Mouse (Mus musculus) spleen, adult 2 months (tissue): ENCODE data around the gene Lrrc8d. TPM values are rescaled to one million over a fixed set of nuclear protein-coding genes. Genes with fewer than 3 reads are reported as not detected.

Source experiments
- DNase-seq, 2 experiments: peaks; one replicate each; pipeline versions ENCODE4 v3.0.0 to v3.0.0-alpha.2; 2012 to 2021; ENCODE audit warnings: low spot score in 2 of 2, low read depth in 1 of 2
- H3K27ac ChIP-seq: fragments of 200-500 bp; 2 replicates; pipeline ENCODE4 v1.5.1; 2012; ENCODE audit warnings: low read length, inconsistent platforms; ENCODE audit not compliant: insufficient read depth
- H3K27me3 ChIP-seq: fragments of 200-500 bp; 2 replicates; pipeline ENCODE4 v1.6.1; 2012; ENCODE audit warnings: mild to moderate bottlenecking, moderate library complexity, low read length, inconsistent platforms; ENCODE audit not compliant: control insufficient read depth, insufficient read depth
- H3K36me3 ChIP-seq: fragments of 200-500 bp; 2 replicates; pipeline ENCODE4 v1.6.1; 2012; ENCODE audit warnings: mild to moderate bottlenecking, low read length, inconsistent platforms; ENCODE audit not compliant: control insufficient read depth, insufficient read depth
- H3K4me1 ChIP-seq: fragments of 200-500 bp; 2 replicates; pipeline ENCODE4 v1.6.1; 2011; ENCODE audit warnings: inconsistent platforms; ENCODE audit not compliant: control insufficient read depth, insufficient read depth, insufficient read length
- H3K4me3 ChIP-seq: fragments of 200-500 bp; 2 replicates; pipeline ENCODE4 v1.5.1; 2011; ENCODE audit warnings: mild to moderate bottlenecking, inconsistent platforms; ENCODE audit not compliant: insufficient read depth, insufficient read length; ENCODE audit errors: extremely low read depth
- CTCF ChIP-seq: fragments of 200-500 bp; IDR thresholded peaks from 2 replicates; pipeline ENCODE4 v1.5.1; 2011; ENCODE audit warnings: mild to moderate bottlenecking, inconsistent platforms; ENCODE audit not compliant: insufficient read depth, insufficient read length, insufficient replicate concordance; ENCODE audit errors: extremely low read depth
- POLR2A ChIP-seq: fragments of 200-500 bp; IDR thresholded peaks from 2 replicates; pipeline ENCODE4 v1.6.1; 2011; ENCODE audit warnings: low read depth, low read length, inconsistent platforms
- WGBS: fragments of 180-500 bp; shearing (Covaris S2); methylation state at CpG from one replicate; pipeline ENCODE4 v1.1.7; 2018; 5-methylcytosine and 5-hydroxymethylcytosine counted together
- polyA plus RNA-seq: library from polyadenylated mRNA; depleted of rRNA; stranded (reverse); fragments of >200 nt; gene quantifications from 2 replicates; pipeline ENCODE4 v1.2.3, GENCODE M21; 2012

The Lrrc8d gene
- polyA plus RNA-seq, 1 experiment: 5.2 TPM

- Histone ChIP-seq H3K4me1 (peaks cover 13% of the 10 kb centered on the region), H3K4me3 (peak overlapping the region; percentile 61), H3K27ac (no peak overlapping the region), H3K36me3 (no peaks in the 10 kb centered on the region), H3K27me3 (no peaks in the 10 kb centered on the region)
- no peak for TF ChIP-seq CTCF
- TF ChIP-seq POLR2A: no peak
- peak in 1 of 2 experiments; percentile 53 for DNase-seq
- WGBS: under 1% methylated on average over 44 of the region's 52 CpGs
These were observed 32.1 kb downstream of the Lrrc8d start for GRCm38 (mm10) chr5:105731627-105732432.

- H3K4me3 ChIP-seq: peak overlapping the region; percentile 61
- 11% methylated on average over 11 of the region's 11 CpGs for WGBS
- TF ChIP-seq CTCF (no peak), POLR2A (no peak)
- H3K36me3 ChIP-seq: no peaks in the 10 kb centered on the region
- H3K4me1 ChIP-seq: peaks cover 13% of the 10 kb centered on the region
- DNase-seq: no peak
- H3K27ac ChIP-seq: no peak overlapping the region
- no peaks in the 10 kb centered on the region for H3K27me3 ChIP-seq
These were observed 32.7 kb downstream of the Lrrc8d start for GRCm38 (mm10) chr5:105732433-105732891.

- Histone ChIP-seq H3K27me3 (no peaks in the 10 kb centered on the region), H3K36me3 (no peaks in the 10 kb centered on the region), H3K4me3 (no peak overlapping the region), H3K4me1 (peaks cover 13% of the 10 kb centered on the region), H3K27ac (no peak overlapping the region)
- no peak for TF ChIP-seq CTCF
- no peak for TF ChIP-seq POLR2A
- 90% methylated on average over 6 of the region's 6 CpGs for WGBS
- no peak for DNase-seq
These were observed 33.5 kb downstream of the Lrrc8d start for GRCm38 (mm10) chr5:105733226-105733625.

- no peaks in the 10 kb centered on the region for H3K36me3 ChIP-seq
- no peak for DNase-seq
- peaks cover 13% of the 10 kb centered on the region for H3K4me1 ChIP-seq
- H3K4me3 ChIP-seq: no peak overlapping the region
- 77% methylated on average over 6 of the region's 6 CpGs for WGBS
- H3K27ac ChIP-seq: no peak overlapping the region
- H3K27me3 ChIP-seq: no peaks in the 10 kb centered on the region
- TF ChIP-seq CTCF (no peak), POLR2A (no peak)
These were observed 36.6 kb downstream of the Lrrc8d start for GRCm38 (mm10) chr5:105736365-105736764.

GRCm38 (mm10) chr5:105737145-105737544 lies 37.4 kb downstream of the Lrrc8d start:
- H3K27me3 ChIP-seq: no peaks in the 10 kb centered on the region
- H3K36me3 ChIP-seq: no peaks in the 10 kb centered on the region
- no peak overlapping the region for H3K4me3 ChIP-seq
- H3K4me1 ChIP-seq: peaks cover 7% of the 10 kb centered on the region
- TF ChIP-seq POLR2A: no peak
- no peak for TF ChIP-seq CTCF
- no peak for DNase-seq
- no peak overlapping the region for H3K27ac ChIP-seq
- WGBS: 76% methylated on average over 6 of the region's 6 CpGs

GRCm38 (mm10) chr5:105740437-105740836 lies 40.7 kb downstream of the Lrrc8d start:
- Histone ChIP-seq H3K36me3 (no peaks in the 10 kb centered on the region), H3K27ac (no peak overlapping the region), H3K4me1 (no peaks in the 10 kb centered on the region; the same call in 1 of the 2 replicates), H3K27me3 (no peaks in the 10 kb centered on the region), H3K4me3 (no peak overlapping the region)
- TF ChIP-seq CTCF (no peak), POLR2A (no peak)
- 80% methylated on average over 7 of the region's 7 CpGs for WGBS
- DNase-seq: no peak

GRCm38 (mm10) chr5:105742641-105743040 lies 42.9 kb downstream of the Lrrc8d start:
- H3K27me3 ChIP-seq: no peaks in the 10 kb centered on the region
- H3K36me3 ChIP-seq: no peaks in the 10 kb centered on the region
- no peaks in the 10 kb centered on the region; the same call in 1 of the 2 replicates for H3K4me1 ChIP-seq
- no peak for DNase-seq
- TF ChIP-seq CTCF (no peak), POLR2A (no peak)
- H3K4me3 ChIP-seq: no peak overlapping the region
- no peak overlapping the region for H3K27ac ChIP-seq
- 92% methylated on average over 5 of the region's 5 CpGs for WGBS
